Comparison of ENCODE assay signal across 23 mouse cellular contexts in genomic region chr7:132392233-132393013, GRCm38 (mm10).
DNase-seq lines count a peak whose midpoint lies in the region; ATAC-seq and TF ChIP-seq lines count a peak whose summit lies in the region.
"Had no signal": no experiment of that assay in that cellular context is flagged by ENCODE, and none has a peak within 500 bp of the region (broad histone marks: within the 10 kb centered on the region; RNA-seq: fewer than 3 reads in every experiment).

No protein-coding gene starts in this region.

- intact Hi-C loops in gastrocnemius, adult 2 months (cut with DNase I), result no loop called here

- no peak overlapping the region for H3K9ac ChIP-seq in intestine, embryonic 14.5 days (ENCODE audit: low read length)
- H3K9ac ChIP-seq in intestine, embryonic 16.5 days (ENCODE audit: low read depth, low read length), result no peak overlapping the region
- H3K9ac ChIP-seq in midbrain, embryonic 11.5 days (ENCODE audit: low read length), result no peak overlapping the region
- H3K9ac ChIP-seq: embryonic facial prominence, embryonic 12.5 days; forebrain, embryonic 13.5 days; forebrain, embryonic 15.5 days; forebrain, postnatal 0 days had no signal

- no peak overlapping the region for H3K4me2 ChIP-seq in intestine, embryonic 14.5 days (ENCODE audit: low read length)
- H3K4me2 ChIP-seq in intestine, embryonic 16.5 days (ENCODE audit: low read depth, low read length), result no peak overlapping the region
- H3K4me2 ChIP-seq in midbrain, embryonic 11.5 days, result no peak overlapping the region
- H3K4me2 ChIP-seq: embryonic facial prominence, embryonic 12.5 days; forebrain, embryonic 13.5 days; forebrain, embryonic 15.5 days had no signal

- H3K4me3 ChIP-seq in gastrocnemius, adult 2 months, result no peak overlapping the region; the same call in 1 of the 2 replicates
- no peak overlapping the region for H3K4me3 ChIP-seq in intestine, embryonic 14.5 days (ENCODE audit: low read depth, low read length)
- no peak overlapping the region for H3K4me3 ChIP-seq in intestine, embryonic 16.5 days (ENCODE audit: low read length)
- no peak overlapping the region for H3K4me3 ChIP-seq in midbrain, embryonic 10.5 days
- H3K4me3 ChIP-seq in midbrain, embryonic 11.5 days (ENCODE audit: low read depth, low read length), result no peak overlapping the region
- H3K4me3 ChIP-seq: embryonic facial prominence, embryonic 10.5 days; embryonic facial prominence, embryonic 12.5 days; forebrain, embryonic 13.5 days; forebrain, embryonic 15.5 days had no signal

- peak overlapping the region; percentile 46; the same call in 1 of the 2 replicates for H3K27ac ChIP-seq in gastrocnemius, adult 2 months
- no peak overlapping the region for H3K27ac ChIP-seq in intestine, embryonic 14.5 days (ENCODE audit: low read depth)
- H3K27ac ChIP-seq in intestine, embryonic 16.5 days (ENCODE audit: low read length), result no peak overlapping the region
- H3K27ac ChIP-seq in midbrain, embryonic 10.5 days (replicated peaks), result 0 out of 2 replicates have a peak overlapping the region, but pooled peaks have one; percentile 38
- no peak overlapping the region for H3K27ac ChIP-seq in midbrain, embryonic 11.5 days (ENCODE audit: low read depth, low read length)
- H3K27ac ChIP-seq: embryonic facial prominence, embryonic 10.5 days; embryonic facial prominence, embryonic 12.5 days; forebrain, embryonic 13.5 days; forebrain, embryonic 15.5 days had no signal

- peaks cover 9% of the 10 kb centered on the region for H3K4me1 ChIP-seq in intestine, embryonic 14.5 days (replicated peaks; ENCODE audit: control insufficient read depth, insufficient read depth, low read length)
- peaks cover 13% of the 10 kb centered on the region for H3K4me1 ChIP-seq in intestine, embryonic 16.5 days (ENCODE audit: control insufficient read depth, insufficient read depth, low read length)
- peaks cover 18% of the 10 kb centered on the region for H3K4me1 ChIP-seq in midbrain, embryonic 10.5 days
- H3K4me1 ChIP-seq in midbrain, embryonic 11.5 days (ENCODE audit: control insufficient read depth, insufficient read depth, low read length), result 0 out of 2 replicates have a peak, but pooled peaks cover 2% of the 10 kb centered on the region
- H3K4me1 ChIP-seq: forebrain, embryonic 13.5 days; forebrain, embryonic 15.5 days had no signal

- ATAC-seq in intestine, embryonic 14.5 days (replicated peaks; ENCODE audit: low FRiP score, low TSS enrichment, low read depth), result 0 out of 2 replicates have a peak, but pooled peaks have one; percentile 23
- no peak for ATAC-seq in intestine, embryonic 16.5 days
- ATAC-seq in midbrain, embryonic 11.5 days (ENCODE audit: low FRiP score), result no peak
- ATAC-seq: CD4-positive, CD25-positive, alpha-beta regulatory T cell, adult 4 months; forebrain, embryonic 13.5 days; forebrain, embryonic 15.5 days; forebrain, postnatal 0 days had no signal

- no peak for DNase-seq in gastrocnemius, adult 2 months
- no peak for DNase-seq in gastrocnemius, postnatal 4 days (ENCODE audit: low spot score in 2 of 2)
- no peak for DNase-seq in intestine, embryonic 14.5 days (ENCODE audit: low spot score)
- DNase-seq in midbrain, embryonic 10.5 days (ENCODE audit: low spot score), result no peak
- no peak for DNase-seq in midbrain, embryonic 11.5 days (ENCODE audit: low spot score, missing footprints)
- peak; percentile 19 for DNase-seq in skeletal muscle tissue, adult 2 months (ENCODE audit: low read depth, low spot score)
- DNase-seq in adrenal gland, postnatal 10 days, result no peak
- DNase-seq: adrenal gland, adult 2 months; adrenal gland, postnatal 14 days; adrenal gland, postnatal 36 days; cerebellum, adult 11-12 months; cerebellum, adult 2 months; cerebellum, adult 9-10 months; cerebellum, postnatal 10 days; cerebellum, postnatal 25 days; forebrain, postnatal 0 days had no signal

- H3K36me3 ChIP-seq in intestine, embryonic 14.5 days (ENCODE audit: control insufficient read depth, insufficient read depth, low read length), result no peaks in the 10 kb centered on the region
- H3K36me3 ChIP-seq in intestine, embryonic 16.5 days (ENCODE audit: control insufficient read depth, insufficient read depth, low read length), result no peaks in the 10 kb centered on the region
- H3K36me3 ChIP-seq in midbrain, embryonic 10.5 days, result no peaks in the 10 kb centered on the region
- no peaks in the 10 kb centered on the region for H3K36me3 ChIP-seq in midbrain, embryonic 11.5 days (ENCODE audit: control insufficient read depth, insufficient read depth, low read length)
- H3K36me3 ChIP-seq: embryonic facial prominence, embryonic 10.5 days; embryonic facial prominence, embryonic 12.5 days; forebrain, embryonic 15.5 days; G1E had no signal

- no peaks in the 10 kb centered on the region for H3K9me3 ChIP-seq in intestine, embryonic 14.5 days (ENCODE audit: control insufficient read depth, low read length)
- H3K9me3 ChIP-seq in intestine, embryonic 16.5 days (ENCODE audit: control insufficient read depth, low read length), result no peaks in the 10 kb centered on the region
- no peaks in the 10 kb centered on the region for H3K9me3 ChIP-seq in midbrain, embryonic 10.5 days (replicated peaks)
- H3K9me3 ChIP-seq in midbrain, embryonic 11.5 days (ENCODE audit: control insufficient read depth, low read length), result no peaks in the 10 kb centered on the region; the same call in 1 of the 2 replicates
- H3K9me3 ChIP-seq: embryonic facial prominence, embryonic 10.5 days; embryonic facial prominence, embryonic 12.5 days; forebrain, embryonic 13.5 days; forebrain, embryonic 15.5 days had no signal

- no peaks in the 10 kb centered on the region for H3K27me3 ChIP-seq in intestine, embryonic 14.5 days (replicated peaks; ENCODE audit: control insufficient read depth, insufficient read depth, low read length)
- no peaks in the 10 kb centered on the region for H3K27me3 ChIP-seq in intestine, embryonic 16.5 days (replicated peaks; ENCODE audit: control insufficient read depth, insufficient read depth, low read length)
- no peaks in the 10 kb centered on the region for H3K27me3 ChIP-seq in midbrain, embryonic 10.5 days (ENCODE audit: low read depth, poor library complexity, severe bottlenecking)
- H3K27me3 ChIP-seq in midbrain, embryonic 11.5 days (ENCODE audit: control insufficient read depth, insufficient read depth, low read length), result no peaks in the 10 kb centered on the region
- H3K27me3 ChIP-seq: embryonic facial prominence, embryonic 12.5 days; forebrain, embryonic 13.5 days; forebrain, embryonic 15.5 days had no signal

- no peak for TF ChIP-seq CTCF in gastrocnemius, adult 2 months (IDR thresholded peaks at IDR 0.05)

- 68% methylated on average over 13 of the region's 13 CpGs for WGBS in intestine, embryonic 14.5 days
- 63% methylated on average over 13 of the region's 13 CpGs for WGBS in intestine, embryonic 16.5 days
- WGBS in midbrain, embryonic 10.5 days, result 78% methylated on average over 13 of the region's 13 CpGs
- WGBS in midbrain, embryonic 11.5 days, result 84% methylated on average over 13 of the region's 13 CpGs

Comparison
In these comparisons a context has a peak if more than half of its experiments do, and no peak if none do; other contexts are left out.
1. H3K27ac ChIP-seq: peak in gastrocnemius, adult 2 months (single experiment) and midbrain, embryonic 10.5 days (single experiment); none in intestine, embryonic 14.5 days (single experiment), intestine, embryonic 16.5 days (single experiment) and midbrain, embryonic 11.5 days (single experiment).